Mouse (Mus musculus): ENCODE results near the gene Flt3. TPM values are rescaled to one million over a fixed set of nuclear protein-coding genes. Genes with fewer than 3 reads are reported as not detected.
A peak's percentile ranks its signal among the peaks of the same experiment; 100 is the strongest.

The Flt3 gene
- polyA plus RNA-seq, 1 experiment = not detected

- Histone ChIP-seq H3K4me3 (ENCODE audit: insufficient read depth, low read length) (no peak overlapping the region), H3K27ac (ENCODE audit: insufficient read depth, low read length) (no peak overlapping the region)
- TF ChIP-seq POLR2A (IDR thresholded peaks at IDR 0.05; ENCODE audit: low read depth, low read length) = no peak
- TF ChIP-seq CTCF (IDR thresholded peaks at IDR 0.05; ENCODE audit: borderline replicate concordance, insufficient read depth, low read length) = no peak
Measured at GRCm38 (mm10) chr5:147319653-147320052, 80.6 kb downstream of the Flt3 start.

GRCm38 (mm10) chr5:147317991-147318390 lies 82.3 kb downstream of the Flt3 start:
- Histone ChIP-seq H3K4me3 (ENCODE audit: insufficient read depth, low read length) (no peak overlapping the region), H3K27ac (ENCODE audit: insufficient read depth, low read length) (no peak overlapping the region), H3K4me1 (ENCODE audit: control insufficient read depth, insufficient read depth, low read length) (no peaks in the 10 kb centered on the region; the same call in 1 of the 2 replicates)
- peak; percentile 64; the same call in 1 of the 2 replicates for TF ChIP-seq CTCF (IDR thresholded peaks at IDR 0.05; ENCODE audit: borderline replicate concordance, insufficient read depth, low read length)
- no peak for TF ChIP-seq POLR2A (IDR thresholded peaks at IDR 0.05; ENCODE audit: low read depth, low read length)

More at GRCm38 (mm10) chr5:147319653-147320052, 80.6 kb downstream of the Flt3 start:
- no peaks in the 10 kb centered on the region; the same call in 1 of the 2 replicates for H3K4me1 ChIP-seq (ENCODE audit: control insufficient read depth, insufficient read depth, low read length)

- no peak overlapping the region for H3K27ac ChIP-seq (ENCODE audit: insufficient read depth, low read length)
- H3K4me3 ChIP-seq (ENCODE audit: insufficient read depth, low read length) = no peak overlapping the region
- TF ChIP-seq POLR2A (IDR thresholded peaks at IDR 0.05; ENCODE audit: low read depth, low read length) = no peak
- no peak for TF ChIP-seq CTCF (IDR thresholded peaks at IDR 0.05; ENCODE audit: borderline replicate concordance, insufficient read depth, low read length)
- no peaks in the 10 kb centered on the region; the same call in 1 of the 2 replicates for H3K4me1 ChIP-seq (ENCODE audit: control insufficient read depth, insufficient read depth, low read length)
Measured at GRCm38 (mm10) chr5:147317321-147317720, 83.0 kb downstream of the Flt3 start.

GRCm38 (mm10) chr5:147315432-147316075 lies 84.7 kb downstream of the Flt3 start:
- Histone ChIP-seq H3K4me1 (ENCODE audit: control insufficient read depth, insufficient read depth, low read length) (no peaks in the 10 kb centered on the region; the same call in 1 of the 2 replicates), H3K27ac (ENCODE audit: insufficient read depth, low read length) (no peak overlapping the region), H3K4me3 (ENCODE audit: insufficient read depth, low read length) (no peak overlapping the region)
- TF ChIP-seq CTCF (IDR thresholded peaks at IDR 0.05; ENCODE audit: borderline replicate concordance, insufficient read depth, low read length) = no peak
- TF ChIP-seq POLR2A (IDR thresholded peaks at IDR 0.05; ENCODE audit: low read depth, low read length) = no peak

- TF ChIP-seq POLR2A (IDR thresholded peaks at IDR 0.05; ENCODE audit: low read depth, low read length) (no peak), CTCF (IDR thresholded peaks at IDR 0.05; ENCODE audit: borderline replicate concordance, insufficient read depth, low read length) (no peak)
- Histone ChIP-seq H3K27ac (ENCODE audit: insufficient read depth, low read length) (no peak overlapping the region), H3K4me3 (ENCODE audit: insufficient read depth, low read length) (no peak overlapping the region), H3K4me1 (ENCODE audit: control insufficient read depth, insufficient read depth, low read length) (no peaks in the 10 kb centered on the region; the same call in 1 of the 2 replicates)
Measured at GRCm38 (mm10) chr5:147314646-147315431, 85.5 kb downstream of the Flt3 start.

GRCm38 (mm10) chr5:147312830-147313685 lies 87.2 kb downstream of the Flt3 start:
- no peak for TF ChIP-seq POLR2A (IDR thresholded peaks at IDR 0.05; ENCODE audit: low read depth, low read length)
- Histone ChIP-seq H3K27ac (ENCODE audit: insufficient read depth, low read length) (no peak overlapping the region), H3K4me1 (ENCODE audit: control insufficient read depth, insufficient read depth, low read length) (no peaks in the 10 kb centered on the region; the same call in 1 of the 2 replicates), H3K4me3 (ENCODE audit: insufficient read depth, low read length) (no peak overlapping the region)

GRCm38 (mm10) chr5:147309786-147310185 lies 90.5 kb downstream of the Flt3 start:
- Histone ChIP-seq H3K4me1 (ENCODE audit: control insufficient read depth, insufficient read depth, low read length) (no peaks in the 10 kb centered on the region), H3K27ac (ENCODE audit: insufficient read depth, low read length) (no peak overlapping the region), H3K4me3 (ENCODE audit: insufficient read depth, low read length) (no peak overlapping the region)
- no peak for TF ChIP-seq CTCF (IDR thresholded peaks at IDR 0.05; ENCODE audit: borderline replicate concordance, insufficient read depth, low read length)
- TF ChIP-seq POLR2A (IDR thresholded peaks at IDR 0.05; ENCODE audit: low read depth, low read length) = no peak

- H3K27ac ChIP-seq (ENCODE audit: insufficient read depth, low read length) = no peak overlapping the region
- no peaks in the 10 kb centered on the region for H3K4me1 ChIP-seq (ENCODE audit: control insufficient read depth, insufficient read depth, low read length)
- TF ChIP-seq POLR2A (IDR thresholded peaks at IDR 0.05; ENCODE audit: low read depth, low read length) (no peak), CTCF (IDR thresholded peaks at IDR 0.05; ENCODE audit: borderline replicate concordance, insufficient read depth, low read length) (no peak)
- no peak overlapping the region for H3K4me3 ChIP-seq (ENCODE audit: insufficient read depth, low read length)
Measured at GRCm38 (mm10) chr5:147308451-147308850, 91.8 kb downstream of the Flt3 start.

- no peaks in the 10 kb centered on the region for H3K4me1 ChIP-seq (ENCODE audit: control insufficient read depth, insufficient read depth, low read length)
- H3K27ac ChIP-seq (ENCODE audit: insufficient read depth, low read length) = no peak overlapping the region
- H3K4me3 ChIP-seq (ENCODE audit: insufficient read depth, low read length) = no peak overlapping the region
- no peak for TF ChIP-seq POLR2A (IDR thresholded peaks at IDR 0.05; ENCODE audit: low read depth, low read length)
- TF ChIP-seq CTCF (IDR thresholded peaks at IDR 0.05; ENCODE audit: borderline replicate concordance, insufficient read depth, low read length) = no peak
Measured at GRCm38 (mm10) chr5:147307398-147307785, 92.9 kb downstream of the Flt3 start.

All from embryonic fibroblast, embryonic 13.5 days (primary cell).